Mouse (Mus musculus) embryonic fibroblast, embryonic 13.5 days (primary cell): ENCODE measurements around the gene Sept9. TPM values are rescaled to one million over a fixed set of nuclear protein-coding genes. Genes with fewer than 3 reads are reported as not detected.

ENCODE experiments used
- H3K27ac ChIP-seq: 2 replicates; pipeline ENCODE4 v1.5.1; 2012; ENCODE audit warnings: low read length, control low read depth, inconsistent platforms; ENCODE audit not compliant: insufficient read depth
- H3K4me1 ChIP-seq: 2 replicates; pipeline ENCODE4 v1.6.1; 2011; ENCODE audit warnings: low read length; ENCODE audit not compliant: control insufficient read depth, insufficient read depth
- H3K4me3 ChIP-seq: 2 replicates; pipeline ENCODE4 v1.5.1; 2011; ENCODE audit warnings: mild to moderate bottlenecking, control low read depth, low read length; ENCODE audit not compliant: insufficient read depth
- CTCF ChIP-seq: IDR thresholded peaks from 2 replicates; pipeline ENCODE4 v1.5.1; 2011; ENCODE audit warnings: mild to moderate bottlenecking, control low read depth, low read length, moderate library complexity, borderline replicate concordance; ENCODE audit not compliant: insufficient read depth
- POLR2A ChIP-seq: IDR thresholded peaks from 2 replicates; pipeline ENCODE4 v1.6.1; 2011; ENCODE audit warnings: low read depth, mild to moderate bottlenecking, control low read depth, low read length, moderate library complexity
- polyA plus RNA-seq: library from polyadenylated mRNA; stranded (reverse); fragments of >200 nt; gene quantifications from 2 replicates; pipeline ENCODE4 v1.2.4, GENCODE M21; 2011; ENCODE audit warnings: low read depth; ENCODE audit not compliant: missing spikeins, insufficient read length

The Sept9 gene
- polyA plus RNA-seq, 1 experiment: 198 TPM

DNA sequence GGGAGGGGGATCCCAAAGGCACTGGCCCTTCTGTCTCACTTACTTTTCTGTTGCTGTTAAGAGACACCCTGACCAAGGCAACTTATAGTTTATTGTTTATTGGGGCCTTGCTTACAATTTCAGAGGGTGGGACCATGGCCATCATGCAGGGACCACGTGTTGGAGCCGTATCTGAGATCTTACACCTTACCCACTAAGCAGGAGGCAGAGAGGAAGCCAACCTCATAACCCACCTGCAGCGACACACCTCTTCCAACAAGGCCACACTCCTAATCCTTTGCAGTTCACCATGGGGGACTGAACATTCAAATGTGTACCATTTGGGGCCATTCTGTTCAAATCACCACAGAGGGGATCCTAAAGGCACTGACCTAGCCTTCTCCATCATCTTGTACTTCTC lies 46.4 kb downstream of the Sept9 start:
- Histone ChIP-seq H3K27ac (no peak overlapping the region), H3K4me1 (peaks cover 22% of the 10 kb centered on the region), H3K4me3 (no peak overlapping the region)
- TF ChIP-seq POLR2A (no peak), CTCF (no peak)

DNA sequence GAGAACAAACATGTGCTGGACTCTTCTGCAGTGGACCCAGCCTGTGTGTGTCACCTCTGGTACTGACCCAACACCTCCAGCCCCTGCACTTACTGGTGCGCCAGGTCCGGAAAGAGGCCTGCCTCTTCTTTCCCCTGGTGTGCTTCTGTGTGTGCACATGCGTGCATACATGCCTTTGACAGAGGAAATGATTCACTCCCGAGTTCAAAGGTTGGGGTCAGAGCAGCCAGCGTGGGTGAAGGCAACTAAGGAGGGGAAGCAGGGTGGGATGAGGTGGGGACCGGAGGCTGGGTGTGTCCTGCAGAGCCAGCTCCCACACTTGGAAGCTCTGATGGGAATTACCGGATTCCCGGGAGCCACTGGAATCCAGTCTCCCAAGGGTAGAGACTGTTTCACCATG lies 46.8 kb downstream of the Sept9 start:
- TF ChIP-seq CTCF (no peak), POLR2A (no peak)
- Histone ChIP-seq H3K4me3 (no peak overlapping the region), H3K4me1 (peaks cover 18% of the 10 kb centered on the region), H3K27ac (no peak overlapping the region)

DNA sequence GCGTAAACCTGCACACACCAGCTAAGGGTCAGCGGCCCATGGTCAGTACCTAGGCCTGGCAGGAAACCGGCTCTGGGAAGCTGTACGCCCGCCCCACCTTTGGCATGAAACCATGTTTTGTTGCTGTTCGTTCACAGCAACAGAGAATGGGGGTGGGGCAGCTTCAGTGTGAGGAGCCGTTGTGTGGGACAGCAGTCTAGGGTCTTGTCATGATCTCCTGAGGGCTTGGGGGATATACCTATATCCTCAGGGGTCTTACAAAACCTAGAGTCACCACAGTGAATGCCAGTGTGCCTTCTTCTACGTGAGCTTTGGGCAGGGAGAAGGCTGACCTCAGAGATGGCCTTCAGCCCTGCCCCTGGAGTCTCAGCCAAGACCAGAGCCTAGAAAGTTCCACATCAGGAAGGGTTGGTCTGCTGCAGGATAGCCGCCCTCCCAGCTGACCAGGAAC lies 47.5 kb downstream of the Sept9 start:
- Histone ChIP-seq H3K27ac (no peak overlapping the region), H3K4me1 (peaks cover 14% of the 10 kb centered on the region; the same call in 1 of the 2 replicates), H3K4me3 (no peak overlapping the region)
- TF ChIP-seq CTCF (no peak), POLR2A (no peak)

GRCm38 (mm10) chr11:117247541-117247940 lies 48.1 kb downstream of the Sept9 start:
- H3K4me3 ChIP-seq: no peak overlapping the region
- no peak for TF ChIP-seq CTCF
- no peak for TF ChIP-seq POLR2A
- no peak overlapping the region for H3K27ac ChIP-seq
- H3K4me1 ChIP-seq: peaks cover 14% of the 10 kb centered on the region; the same call in 1 of the 2 replicates

GRCm38 (mm10) chr11:117248734-117249248 lies 49.3 kb downstream of the Sept9 start:
- peaks cover 14% of the 10 kb centered on the region for H3K4me1 ChIP-seq
- no peak for TF ChIP-seq POLR2A
- no peak for TF ChIP-seq CTCF
- H3K4me3 ChIP-seq: no peak overlapping the region
- H3K27ac ChIP-seq: no peak overlapping the region

DNA sequence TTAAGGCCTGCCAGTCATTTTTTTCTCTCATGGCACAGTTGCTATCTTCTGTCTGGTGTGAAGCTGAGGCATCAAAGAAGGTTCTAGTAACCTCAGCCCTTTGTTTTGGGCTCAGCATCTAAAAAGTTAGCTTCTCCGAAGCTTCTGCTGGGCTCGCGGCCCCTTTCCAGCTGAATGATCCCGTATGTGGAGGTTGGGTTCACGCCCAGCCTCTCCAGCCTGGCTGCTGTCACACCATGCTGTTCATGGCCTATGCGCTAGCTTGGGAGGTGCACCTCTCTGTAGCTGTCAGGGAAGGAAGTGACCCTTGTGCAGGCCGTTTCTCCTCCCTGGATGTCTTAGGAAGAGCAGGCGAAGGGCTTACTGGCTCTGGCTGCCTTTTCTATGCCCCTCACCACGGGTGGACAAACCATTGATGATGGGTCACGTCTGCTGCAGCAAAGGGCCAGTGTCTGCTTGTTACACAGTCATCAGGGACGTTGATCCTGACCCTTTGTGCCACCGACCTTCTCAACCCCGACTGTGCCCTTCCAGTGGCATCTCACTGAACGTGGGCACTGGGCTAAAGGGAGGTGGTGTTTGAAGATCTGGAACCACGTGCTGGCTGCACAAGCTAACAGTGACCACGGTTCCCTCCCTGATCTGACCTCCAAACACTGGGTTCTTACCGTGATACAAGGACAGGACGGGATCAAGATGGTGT lies 50.0 kb downstream of the Sept9 start:
- no peak overlapping the region for H3K4me3 ChIP-seq
- H3K27ac ChIP-seq: no peak overlapping the region
- H3K4me1 ChIP-seq: peaks cover 14% of the 10 kb centered on the region
- no peak for TF ChIP-seq CTCF
- no peak for TF ChIP-seq POLR2A

DNA sequence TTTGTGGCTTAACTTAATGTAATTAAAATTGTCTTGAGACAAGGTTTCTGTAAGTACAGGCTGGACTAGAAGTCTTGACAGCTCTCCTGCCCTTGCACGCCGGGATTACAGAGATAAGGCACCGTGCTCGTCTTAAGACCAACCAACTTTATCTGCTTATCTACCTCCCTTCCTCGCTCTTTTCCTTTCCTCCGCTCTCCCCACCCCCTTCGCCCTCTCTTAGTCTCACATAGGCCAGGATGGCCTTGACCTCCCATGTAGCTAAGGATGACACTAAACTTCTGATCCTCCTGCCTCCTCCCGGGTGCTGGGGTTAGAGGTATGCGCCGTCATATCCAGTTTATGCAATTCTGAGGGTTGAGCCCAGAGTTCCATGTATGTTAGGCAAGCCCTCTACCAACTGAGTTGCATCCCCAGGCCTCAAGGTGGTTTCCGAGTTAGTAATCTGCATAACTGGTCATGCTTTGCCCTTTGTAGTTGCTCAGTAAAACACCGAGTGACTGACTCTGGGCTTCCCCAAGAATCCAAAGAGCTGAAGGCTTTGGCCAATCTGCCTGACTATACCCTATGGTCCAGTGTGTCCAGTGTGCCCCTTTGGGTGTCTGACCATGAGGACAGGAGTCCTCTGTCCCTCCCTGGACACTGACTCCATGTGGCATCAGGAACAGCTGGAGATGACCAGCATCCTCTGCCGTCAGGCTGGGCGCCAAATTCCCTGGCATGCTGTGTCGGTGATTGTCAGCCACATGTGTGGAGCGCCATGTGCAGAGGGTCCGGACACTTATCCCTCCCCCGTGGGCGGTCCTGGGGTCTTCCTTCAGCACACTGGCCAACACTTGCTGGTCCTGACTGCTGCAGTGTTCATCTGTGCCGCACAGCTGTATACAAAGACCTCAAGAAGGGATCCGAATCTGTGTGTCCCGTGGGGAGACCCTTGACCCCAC lies 50.8 kb downstream of the Sept9 start:
- H3K4me3 ChIP-seq: no peak overlapping the region
- peaks cover 19% of the 10 kb centered on the region for H3K4me1 ChIP-seq
- no peak overlapping the region for H3K27ac ChIP-seq
- no peak for TF ChIP-seq POLR2A
- TF ChIP-seq CTCF: no peak

- Histone ChIP-seq H3K4me1 (peaks cover 14% of the 10 kb centered on the region), H3K4me3 (no peak overlapping the region), H3K27ac (no peak overlapping the region)
- TF ChIP-seq POLR2A (no peak), CTCF (no peak)
Observed at GRCm38 (mm10) chr11:117251755-117252154, 52.3 kb downstream of the Sept9 start.

- Histone ChIP-seq H3K4me1 (peaks cover 14% of the 10 kb centered on the region), H3K27ac (no peak overlapping the region), H3K4me3 (no peak overlapping the region)
- TF ChIP-seq CTCF: no peak
- TF ChIP-seq POLR2A: no peak
Observed at GRCm38 (mm10) chr11:117252846-117253245, 53.4 kb downstream of the Sept9 start.
